Mouse (Mus musculus) thymus, adult 2 months (tissue): ENCODE data around the gene Arhgef7. TPM values are rescaled to one million over a fixed set of nuclear protein-coding genes. Genes with fewer than 3 reads are reported as not detected.

Experiments used
- DNase-seq: peaks from one replicate; pipeline ENCODE4 v3.0.0; 2021
- H3K27ac ChIP-seq: fragments of 200-500 bp; 2 replicates; pipeline ENCODE4 v1.5.1; 2012; ENCODE audit warnings: low read length, control low read depth; ENCODE audit not compliant: control insufficient read depth, insufficient read depth
- H3K27me3 ChIP-seq: fragments of 200-500 bp; 2 replicates; pipeline ENCODE4 v1.6.1; 2012; ENCODE audit warnings: mild to moderate bottlenecking, low read length, moderate library complexity, mixed read lengths; ENCODE audit not compliant: control insufficient read depth, insufficient read depth
- H3K36me3 ChIP-seq: fragments of 200-500 bp; 2 replicates; pipeline ENCODE4 v1.6.1; 2012; ENCODE audit warnings: mild to moderate bottlenecking, low read length, moderate library complexity; ENCODE audit not compliant: control insufficient read depth, insufficient read depth
- H3K4me1 ChIP-seq: fragments of 200-500 bp; replicated peaks from 2 replicates; pipeline ENCODE4 v1.6.1; 2012; ENCODE audit warnings: low read length; ENCODE audit not compliant: control insufficient read depth, insufficient read depth
- H3K4me3 ChIP-seq: fragments of 200-500 bp; 2 replicates; pipeline ENCODE4 v1.5.1; 2012; ENCODE audit warnings: mild to moderate bottlenecking, low read length, control low read depth, moderate library complexity; ENCODE audit not compliant: control insufficient read depth, insufficient read depth
- CTCF ChIP-seq: fragments of 200-500 bp; IDR thresholded peaks from 2 replicates; pipeline ENCODE4 v1.5.1; 2012; ENCODE audit warnings: mild to moderate bottlenecking, control low read depth, low read length, moderate library complexity, borderline replicate concordance; ENCODE audit not compliant: control insufficient read depth, poor library complexity, insufficient read depth; ENCODE audit errors: extremely low read depth
- POLR2A ChIP-seq: fragments of 200-500 bp; IDR thresholded peaks from 2 replicates; pipeline ENCODE4 v1.6.1; 2012; ENCODE audit warnings: mild to moderate bottlenecking, low read length, control low read depth, moderate library complexity; ENCODE audit not compliant: control insufficient read depth, poor library complexity, insufficient read depth; ENCODE audit errors: extremely low read depth
- WGBS: fragments of 180-500 bp; shearing (Covaris S2); methylation state at CpG from one replicate; pipeline ENCODE4 v1.1.7; 2018; 5-methylcytosine and 5-hydroxymethylcytosine counted together
- polyA plus RNA-seq: library from polyadenylated mRNA; depleted of rRNA; stranded (reverse); fragments of >200 nt; gene quantifications from 2 replicates; pipeline ENCODE4 v1.2.3, GENCODE M21; 2012

The Arhgef7 gene
- polyA plus RNA-seq, 1 experiment = 36.1 TPM

- no peak for TF ChIP-seq POLR2A
- TF ChIP-seq CTCF = no peak
- DNase-seq = no peak
- no peaks in the 10 kb centered on the region for H3K27me3 ChIP-seq
- no peak overlapping the region for H3K4me3 ChIP-seq
- 95% methylated on average over 7 of the region's 7 CpGs for WGBS
- H3K27ac ChIP-seq = no peak overlapping the region
- no peaks in the 10 kb centered on the region for H3K36me3 ChIP-seq
- H3K4me1 ChIP-seq = peaks cover 4% of the 10 kb centered on the region; the same call in 1 of the 2 replicates
Observed at GRCm38 (mm10) chr8:11770521-11771080, 43.1 kb downstream of the Arhgef7 start.

GRCm38 (mm10) chr8:11771608-11772007 is 44.1 kb downstream of the Arhgef7 start:
- H3K4me1 ChIP-seq = peaks cover 4% of the 10 kb centered on the region; the same call in 1 of the 2 replicates
- no peak overlapping the region for H3K4me3 ChIP-seq
- TF ChIP-seq CTCF = no peak
- TF ChIP-seq POLR2A = no peak
- no peak overlapping the region for H3K27ac ChIP-seq
- H3K36me3 ChIP-seq = no peaks in the 10 kb centered on the region
- no peaks in the 10 kb centered on the region for H3K27me3 ChIP-seq
- 93% methylated on average over 5 of the region's 5 CpGs for WGBS
- DNase-seq = no peak

- WGBS = 84% methylated on average over 17 of the region's 17 CpGs
- no peak overlapping the region for H3K27ac ChIP-seq
- TF ChIP-seq POLR2A = no peak
- TF ChIP-seq CTCF = no peak
- no peak for DNase-seq
- no peak overlapping the region for H3K4me3 ChIP-seq
- peaks cover 7% of the 10 kb centered on the region for H3K4me1 ChIP-seq
- H3K27me3 ChIP-seq = no peaks in the 10 kb centered on the region
- H3K36me3 ChIP-seq = no peaks in the 10 kb centered on the region
Observed at GRCm38 (mm10) chr8:11774195-11775076, 46.9 kb downstream of the Arhgef7 start.

- 70% methylated on average over 7 of the region's 7 CpGs for WGBS
- no peaks in the 10 kb centered on the region for H3K27me3 ChIP-seq
- no peak overlapping the region for H3K27ac ChIP-seq
- H3K4me3 ChIP-seq = no peak overlapping the region
- no peaks in the 10 kb centered on the region for H3K36me3 ChIP-seq
- peaks cover 13% of the 10 kb centered on the region for H3K4me1 ChIP-seq
- TF ChIP-seq POLR2A = no peak
- TF ChIP-seq CTCF = no peak
- no peak for DNase-seq
Observed at GRCm38 (mm10) chr8:11775889-11776288, 48.4 kb downstream of the Arhgef7 start.

- Histone ChIP-seq H3K27me3 (no peaks in the 10 kb centered on the region), H3K36me3 (no peaks in the 10 kb centered on the region), H3K27ac (no peak overlapping the region), H3K4me1 (peaks cover 13% of the 10 kb centered on the region), H3K4me3 (no peak overlapping the region)
- TF ChIP-seq CTCF = no peak
- no peak for TF ChIP-seq POLR2A
- DNase-seq = no peak
- WGBS = 96% methylated on average over 8 of the region's 8 CpGs
Observed at GRCm38 (mm10) chr8:11776451-11777180, 49.1 kb downstream of the Arhgef7 start.

- Histone ChIP-seq H3K27ac (no peak overlapping the region), H3K4me1 (peaks cover 13% of the 10 kb centered on the region), H3K36me3 (no peaks in the 10 kb centered on the region; the same call in 1 of the 2 replicates), H3K27me3 (no peaks in the 10 kb centered on the region), H3K4me3 (no peak overlapping the region)
- no peak for TF ChIP-seq POLR2A
- no peak for TF ChIP-seq CTCF
- 93% methylated on average over 10 of the region's 10 CpGs for WGBS
- no peak for DNase-seq
Observed at GRCm38 (mm10) chr8:11777201-11777600, 49.7 kb downstream of the Arhgef7 start.
